Mouse (Mus musculus) heart, adult 11 months (tissue): ENCODE data around the gene Mc1r.

Source experiments
- DNase-seq: peaks from one replicate; pipeline ENCODE4 v3.0.0; 2022

Mc1r gene

GRCm38 (mm10) chr8:123406786-123407185, at the start of gene Mc1r:
Gene Mc1r (plus strand): TSS chr8:123407107.
- DNase-seq = no peak

- DNase-seq = peak; percentile 96
Observed at GRCm38 (mm10) chr8:123361082-123361739, 45.7 kb upstream of the Mc1r start.

DNA sequence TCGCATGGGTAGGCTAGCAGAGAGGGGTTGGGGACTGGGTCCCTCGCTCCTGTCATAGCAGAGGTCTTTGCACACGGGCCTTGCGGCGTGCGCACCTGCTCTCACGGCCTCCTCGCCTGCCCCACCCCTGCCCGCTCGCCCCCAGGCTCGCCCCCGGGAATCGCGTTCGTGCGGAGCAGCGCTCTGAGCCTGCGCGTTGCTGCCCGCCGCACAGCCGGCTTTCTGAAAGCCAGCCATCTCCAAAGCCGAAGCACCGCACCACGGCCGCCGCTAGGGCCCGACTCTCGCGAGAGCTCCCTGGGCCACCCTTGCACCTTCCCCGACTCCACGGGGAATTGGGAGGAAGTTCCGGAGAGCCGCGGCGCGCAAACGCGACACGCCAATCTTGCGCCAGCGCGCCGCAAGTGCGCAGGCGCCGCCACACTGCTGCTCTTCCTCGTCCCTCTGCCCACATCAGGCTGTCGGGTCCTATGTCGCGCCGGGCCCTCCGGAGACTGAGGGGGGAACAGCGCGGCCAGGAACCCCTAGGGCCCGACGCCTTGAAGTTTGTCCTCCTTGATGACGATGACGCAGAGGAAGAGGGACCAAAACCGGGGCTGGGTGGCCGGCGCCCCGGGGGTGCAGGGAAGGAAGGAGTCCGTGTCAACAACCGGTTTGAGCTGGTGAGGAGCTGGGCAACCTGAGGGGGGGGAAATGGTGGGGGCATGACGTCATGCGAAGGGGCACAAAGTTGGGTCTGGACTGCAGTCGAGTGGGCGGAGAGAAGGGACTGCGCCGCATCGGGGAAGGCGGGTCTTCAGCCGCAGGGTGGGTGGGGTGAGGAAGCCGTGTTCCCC, 33.3 kb upstream of the Mc1r start, which contains the start of gene Tcf25:
TSS of gene Tcf25 (plus strand) at position 351 of the 836 bp plus-strand sequence.
- DNase-seq = peak; percentile 99

DNA sequence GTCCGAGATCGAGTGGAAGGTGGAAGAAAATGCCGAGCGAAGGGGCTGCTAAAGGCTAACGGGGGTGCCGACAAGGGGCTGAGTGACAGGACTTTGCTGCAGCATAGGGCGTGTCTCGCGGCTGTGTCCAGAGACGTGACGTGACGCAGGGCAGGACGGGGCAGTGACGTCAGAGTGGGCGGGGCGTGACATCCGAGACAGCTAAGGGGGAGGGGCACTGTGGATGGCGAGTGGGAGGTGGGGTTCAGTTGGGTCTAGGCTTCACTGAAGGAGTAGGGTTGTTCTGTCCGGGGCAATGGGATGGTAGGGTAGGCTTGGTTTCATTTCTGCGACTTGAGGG, 32.7 kb upstream of the Mc1r start:
- peak; percentile 99 for DNase-seq

DNA sequence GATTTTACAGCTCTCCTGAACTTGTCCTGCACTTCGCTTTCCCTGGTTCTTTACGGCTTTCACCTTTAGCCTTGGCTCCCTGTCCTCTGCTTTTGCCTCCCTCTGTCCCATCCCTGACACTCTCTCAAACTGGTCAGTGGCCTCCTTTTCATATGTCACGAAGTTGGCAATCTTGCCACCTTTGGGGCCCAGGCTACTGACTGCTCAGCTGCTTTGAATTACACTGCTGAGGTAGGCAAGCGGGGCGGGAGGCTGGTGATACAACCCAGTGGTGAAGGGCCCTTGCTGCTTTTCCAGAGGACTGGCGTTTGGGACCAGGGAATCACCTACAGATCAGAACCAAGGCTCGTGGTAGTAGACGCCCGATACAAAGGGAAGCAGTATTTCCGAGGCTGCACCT, 31.2 kb upstream of the Mc1r start:
- no peak for DNase-seq

DNA sequence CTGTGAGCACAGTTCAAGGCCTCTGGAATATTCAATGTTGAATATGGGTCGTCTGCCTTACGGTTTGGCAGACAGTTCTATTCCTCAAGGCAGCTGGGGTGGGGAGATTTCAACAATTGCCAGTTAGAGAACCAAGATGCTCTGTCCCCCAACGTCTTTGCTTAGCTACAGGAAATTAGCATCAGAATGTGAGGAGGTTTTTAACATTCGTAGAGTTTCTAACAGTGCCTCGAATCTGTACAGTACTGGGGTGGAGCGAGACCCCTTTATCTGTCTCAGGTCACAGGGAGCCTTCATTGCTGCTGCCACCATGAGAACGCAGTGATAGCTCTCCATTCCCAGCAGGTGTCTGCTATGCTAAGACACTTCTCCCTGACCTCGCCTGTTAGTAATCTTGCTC, 30.8 kb upstream of the Mc1r start:
- DNase-seq = no peak

DNA sequence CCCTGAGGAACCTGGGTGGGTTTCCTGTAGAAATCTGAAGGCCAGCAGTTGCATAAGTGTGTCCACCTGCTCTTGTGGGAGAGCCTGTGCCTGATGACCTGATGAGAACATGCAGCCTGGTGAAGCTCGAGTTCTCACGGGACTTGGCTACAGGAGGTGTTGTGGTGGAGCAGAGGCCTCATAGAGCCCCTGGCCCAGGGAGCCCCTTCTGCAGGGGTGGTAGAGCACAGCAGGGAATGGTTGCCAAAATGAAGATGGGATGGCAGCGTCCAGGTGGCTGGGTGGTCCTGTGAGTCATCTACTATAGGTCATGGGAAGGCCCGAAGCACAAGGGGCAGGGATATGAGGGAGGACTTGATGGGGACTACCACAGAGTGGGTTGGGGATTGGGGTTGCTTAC, 25.2 kb upstream of the Mc1r start:
- peak; percentile 91 for DNase-seq

DNA sequence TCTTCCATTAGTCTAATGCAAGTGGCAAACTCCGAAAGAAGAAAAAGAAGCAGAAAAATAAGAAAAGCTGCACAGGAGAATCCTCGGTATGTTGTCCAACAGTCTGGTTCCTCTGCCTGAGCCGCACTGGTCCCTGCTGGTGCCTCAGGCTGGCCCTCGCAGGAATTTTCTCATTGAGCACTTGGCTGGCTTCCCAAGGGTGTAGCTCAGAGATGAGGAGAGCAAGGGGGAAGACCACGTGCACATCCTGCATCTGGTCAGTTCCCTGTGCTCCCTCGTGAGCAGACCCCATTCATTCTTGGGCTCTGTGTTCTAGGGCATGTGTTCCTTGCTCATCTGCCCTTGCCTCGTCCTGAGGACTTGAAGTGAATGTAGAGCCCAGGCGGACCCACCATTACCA, 24.4 kb upstream of the Mc1r start:
- peak; percentile 88 for DNase-seq

DNA sequence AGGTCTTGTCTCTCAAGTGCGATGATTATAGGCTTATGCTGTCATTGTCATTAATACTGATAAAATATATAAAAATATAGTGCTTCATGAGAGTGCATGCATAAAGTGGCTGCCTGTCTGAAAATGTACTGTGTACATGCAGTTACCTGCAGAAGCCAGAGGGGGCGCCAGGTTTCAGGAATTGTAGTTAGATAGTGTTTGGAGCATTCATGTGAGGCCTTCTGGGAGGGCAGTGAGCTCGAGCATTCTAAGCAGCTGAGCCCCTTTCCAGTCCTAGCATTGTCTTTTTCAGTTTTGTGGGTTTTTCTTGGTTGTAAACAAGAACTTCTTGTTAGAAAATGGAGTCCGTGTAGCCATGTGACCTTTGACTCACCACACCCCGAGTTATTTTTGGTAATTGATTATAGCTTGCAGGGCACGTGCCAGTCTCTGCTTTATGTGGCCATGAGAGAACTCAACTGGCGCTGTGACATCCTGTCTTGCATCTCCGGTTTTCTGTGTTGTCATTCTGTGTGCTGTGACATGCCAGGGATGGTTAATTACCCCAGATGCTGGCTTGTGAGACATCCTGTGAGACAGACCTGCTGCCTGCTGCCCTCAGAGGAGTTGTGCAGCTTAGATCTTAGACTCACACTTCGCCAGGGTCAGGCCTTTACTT, 21.9 kb upstream of the Mc1r start:
- DNase-seq = no peak

DNA sequence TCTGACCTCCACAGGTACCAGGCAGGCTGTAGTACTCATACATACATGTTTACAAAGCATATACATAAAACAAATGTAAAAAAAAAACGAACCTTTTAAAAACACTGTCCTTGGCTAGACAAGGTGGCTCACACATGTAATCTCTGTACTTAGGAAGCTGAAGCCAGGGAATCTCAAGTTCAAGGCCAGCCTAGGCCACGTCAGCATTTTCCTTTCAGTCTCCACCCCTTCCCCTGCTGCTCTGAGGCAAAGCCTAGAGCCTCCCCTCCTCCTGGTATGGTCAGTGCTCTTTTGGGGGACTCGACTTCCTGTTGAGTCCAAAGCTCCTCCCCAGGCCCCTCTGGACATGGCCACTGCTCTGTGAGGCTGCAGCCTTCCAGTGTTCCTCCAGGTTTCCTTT, 19.9 kb upstream of the Mc1r start:
- DNase-seq = no peak

DNA sequence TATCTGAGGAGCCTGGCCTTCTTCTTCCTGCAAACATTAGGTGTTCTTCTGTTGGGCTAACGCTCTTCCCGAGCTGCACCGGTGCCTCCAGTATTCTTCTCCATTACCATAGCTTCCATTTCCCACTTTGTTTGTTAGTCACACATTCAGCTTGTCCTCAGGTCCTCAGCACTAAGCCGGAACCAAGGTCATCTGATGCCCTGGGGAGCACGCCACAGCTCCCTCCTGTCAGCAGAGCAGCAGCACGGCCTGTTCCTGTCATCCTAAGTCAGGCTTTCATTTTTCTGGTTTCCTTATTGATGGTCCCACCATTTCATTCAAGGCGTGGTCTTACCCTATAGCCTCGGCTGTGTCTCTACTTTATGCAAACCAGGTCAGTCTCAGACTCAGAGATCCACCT, 19.1 kb upstream of the Mc1r start:
- DNase-seq = no peak

- DNase-seq = no peak
Observed at GRCm38 (mm10) chr8:123389026-123389425, 17.9 kb upstream of the Mc1r start.

- peak; percentile 94 for DNase-seq
Observed at GRCm38 (mm10) chr8:123398308-123398707, 8.6 kb upstream of the Mc1r start.

- DNase-seq = no peak
Observed at GRCm38 (mm10) chr8:123401936-123402335, 5.0 kb upstream of the Mc1r start.

DNA sequence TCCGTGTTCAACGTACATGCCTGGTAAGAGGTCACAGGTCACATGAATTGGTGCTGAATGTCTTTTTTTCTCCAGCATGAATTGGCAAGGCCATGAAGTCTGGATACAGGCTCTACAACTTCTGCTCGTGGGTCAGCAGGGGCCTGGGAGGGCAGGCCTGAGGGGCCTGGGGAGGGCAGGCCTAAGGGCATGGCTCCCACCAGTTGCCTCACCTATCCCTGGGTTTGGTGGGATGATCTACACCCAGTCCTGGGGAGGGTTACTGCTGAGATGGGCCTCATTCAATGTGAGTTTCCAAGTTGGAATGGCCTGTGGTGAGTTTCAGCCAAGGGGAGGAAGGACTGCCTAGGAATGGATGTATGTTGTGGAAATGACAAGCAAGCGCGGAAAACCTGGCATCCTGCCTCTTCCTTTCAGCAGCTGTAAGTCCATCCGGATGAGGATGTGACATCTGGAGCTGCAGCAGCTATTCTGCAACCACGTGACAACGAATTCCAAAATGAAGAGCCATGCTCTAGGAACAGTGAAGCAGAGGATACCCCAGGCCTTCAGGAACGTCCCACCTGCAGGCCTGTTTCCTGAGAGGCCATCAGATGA, 4.1 kb upstream of the Mc1r start:
- DNase-seq = peak; percentile 92

DNA sequence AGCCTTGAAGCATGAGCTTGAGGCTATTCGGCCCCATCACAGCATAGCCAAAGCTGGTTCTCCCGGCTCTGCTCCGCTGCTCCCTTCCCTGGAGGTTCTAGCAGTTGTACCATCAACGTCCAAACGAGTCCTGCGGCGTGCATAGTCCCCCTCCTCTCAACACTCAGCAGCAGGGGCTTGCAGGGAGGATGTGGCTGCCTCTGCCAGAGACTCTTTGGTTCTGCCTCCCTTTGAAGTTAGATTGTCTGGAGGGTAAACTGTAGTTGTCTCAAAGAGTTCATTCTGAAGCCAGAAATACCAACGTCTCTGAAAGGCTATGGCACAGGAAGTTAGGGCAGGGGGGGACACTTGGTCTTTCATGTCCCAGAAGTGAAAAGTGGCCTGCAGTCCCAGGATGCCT, 2.4 kb upstream of the Mc1r start:
- peak; percentile 83 for DNase-seq

- DNase-seq = no peak
Observed at GRCm38 (mm10) chr8:123407612-123408011, 705 bp downstream of the Mc1r start.

- no peak for DNase-seq
Observed at GRCm38 (mm10) chr8:123408586-123409544, 2.0 kb downstream of the Mc1r start.

DNA sequence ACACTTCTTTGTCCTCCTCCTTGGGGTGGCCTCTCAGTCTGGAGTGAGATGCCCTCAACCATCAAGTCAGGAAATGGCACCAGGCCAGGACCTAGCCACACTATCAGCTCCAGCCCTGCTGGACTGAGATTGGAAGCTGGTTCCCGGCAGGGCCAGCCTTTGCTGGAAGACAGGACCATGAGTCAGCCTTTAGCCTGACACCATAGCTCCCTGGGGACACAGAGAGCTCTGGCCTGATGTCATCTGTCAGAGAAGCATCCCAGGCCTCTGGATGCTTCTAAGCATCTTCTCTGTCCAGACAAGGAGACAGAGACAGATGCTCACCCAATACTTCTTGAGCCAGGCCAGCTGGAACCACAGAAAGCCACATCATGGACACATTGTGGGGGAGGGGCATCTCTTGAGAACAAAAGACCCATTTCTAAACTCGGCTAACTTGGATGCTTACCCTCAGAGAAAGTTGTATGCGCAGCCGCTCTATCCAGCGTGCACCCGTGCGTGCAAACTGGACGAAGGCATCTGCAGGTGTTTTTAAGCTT, 3.2 kb downstream of the Mc1r start:
- DNase-seq = peak; percentile 97

- DNase-seq = peak; percentile 80
Observed at GRCm38 (mm10) chr8:123410788-123411187, 3.9 kb downstream of the Mc1r start.

GRCm38 (mm10) chr8:123411246-123411645, 4.3 kb downstream of the Mc1r start, which contains the start of gene Tubb3:
Gene Tubb3 (plus strand): TSS chr8:123411424.
- DNase-seq = peak; percentile 93

GRCm38 (mm10) chr8:123411781-123412327, 4.9 kb downstream of the Mc1r start:
- peak; percentile 89 for DNase-seq
